Mouse (Mus musculus): ENCODE data around the gene Prok1.

DNA sequence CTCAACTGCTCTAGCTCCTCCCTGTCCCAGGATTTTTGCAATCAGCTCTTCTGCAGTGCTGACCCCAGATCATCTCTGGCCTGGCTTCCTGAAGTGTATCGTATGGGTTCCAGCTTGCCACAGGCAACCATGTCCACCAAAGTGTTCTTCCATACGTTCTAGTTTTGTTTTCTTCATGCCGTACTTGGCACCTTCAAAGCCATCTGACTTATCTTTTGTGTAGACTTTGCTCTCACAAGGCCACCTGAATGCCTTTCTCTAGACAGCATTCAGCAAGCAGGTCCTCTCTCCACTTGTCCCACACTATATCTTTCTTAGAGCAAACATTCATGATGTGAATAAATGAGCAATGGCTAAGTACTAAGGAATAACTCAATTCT is 22.4 kb downstream of the Prok1 start:
- TF ChIP-seq CTCF (IDR thresholded peaks at IDR 0.05; ENCODE audit: low read depth, low read length) (no peak), GATA1 (IDR thresholded peaks at IDR 0.05; ENCODE audit: borderline replicate concordance, low read length) (no peak)

All from G1E (cell line).